Mouse (Mus musculus) adrenal gland, adult 2 months (tissue): ENCODE measurements around the gene Gpr50. TPM values are rescaled to one million over a fixed set of nuclear protein-coding genes. Genes with fewer than 3 reads are reported as not detected.

Source experiments
- DNase-seq: peaks from one replicate; pipeline ENCODE4 v3.0.0; 2021
- long read RNA-seq: library from polyadenylated mRNA; stranded (forward); transcript quantifications from one replicate; pipeline ENCODE4 v2.0.0, GENCODE M21; 2021
- polyA plus RNA-seq: library from polyadenylated mRNA; depleted of rRNA; stranded (reverse); fragments of >200 nt; gene quantifications from 2 replicates; pipeline ENCODE4 v1.2.3, GENCODE M21; 2012; rRNA removed
- total RNA-seq, 2 experiments: library from RNA; stranded (reverse); gene quantifications; 2 replicates each; pipeline ENCODE4 v1.2.3; 2021

The Gpr50 gene
- total RNA-seq, result not detected
- not detected in 2 replicates for polyA plus RNA-seq
- long read RNA-seq, result 0 reads

- DNase-seq, result no peak
Measured at GRCm38 (mm10) chrX:71663374-71663773, at the start of gene Gpr50. Gene Gpr50 (plus strand): TSS chrX:71663667.

- DNase-seq, result no peak
Measured at GRCm38 (mm10) chrX:71622286-71622685, 41.2 kb upstream of the Gpr50 start.

GRCm38 (mm10) chrX:71623843-71624242, 39.6 kb upstream of the Gpr50 start:
- DNase-seq, result peak; percentile 50

GRCm38 (mm10) chrX:71628306-71628705, 35.2 kb upstream of the Gpr50 start:
- DNase-seq, result peak; percentile 18

- DNase-seq, result no peak
Measured at GRCm38 (mm10) chrX:71630709-71631108, 32.8 kb upstream of the Gpr50 start.

GRCm38 (mm10) chrX:71631130-71631529, 32.3 kb upstream of the Gpr50 start:
- no peak for DNase-seq

- peak; percentile 33 for DNase-seq
Measured at GRCm38 (mm10) chrX:71647958-71648357, 15.5 kb upstream of the Gpr50 start.

- DNase-seq, result no peak
Measured at GRCm38 (mm10) chrX:71648434-71648833, 15.0 kb upstream of the Gpr50 start.

- DNase-seq, result peak; percentile 33
Measured at GRCm38 (mm10) chrX:71648848-71649454, 14.5 kb upstream of the Gpr50 start.

GRCm38 (mm10) chrX:71649993-71650392, 13.5 kb upstream of the Gpr50 start:
- DNase-seq, result no peak

GRCm38 (mm10) chrX:71661794-71662193, 1.7 kb upstream of the Gpr50 start:
- no peak for DNase-seq

- DNase-seq, result no peak
Measured at GRCm38 (mm10) chrX:71663871-71664687, 612 bp downstream of the Gpr50 start.

GRCm38 (mm10) chrX:71664688-71665026, 1.2 kb downstream of the Gpr50 start:
- no peak for DNase-seq

GRCm38 (mm10) chrX:71670254-71670653, 6.8 kb downstream of the Gpr50 start:
- no peak for DNase-seq

- DNase-seq, result no peak
Measured at GRCm38 (mm10) chrX:71700817-71701469, 37.5 kb downstream of the Gpr50 start.

Other genes with a start within 250 kb of the Gpr50 start
- 100 to 1,000 TPM in 1 of 2 experiments, 10 to 100 TPM in 1; 78.0 to 110 TPM for gene Cd99l2, start 170.8 kb upstream of the Gpr50 start, total RNA-seq
- gene Cd99l2, start 170.8 kb upstream of the Gpr50 start, polyA plus RNA-seq, result 18.7 and 21.4 TPM in 2 replicates
- gene Hmgb3, start 107.7 kb upstream of the Gpr50 start, total RNA-seq, result 100 to 1,000 TPM; 187 to 204 TPM
- gene Hmgb3, start 107.7 kb upstream of the Gpr50 start, polyA plus RNA-seq, result 94.7 and 142 TPM in 2 replicates
- gene Vma21, start 152.3 kb downstream of the Gpr50 start, total RNA-seq, result 10 to 100 TPM; 33.0 to 55.6 TPM
- gene Vma21, start 152.3 kb downstream of the Gpr50 start, polyA plus RNA-seq, result 3.7 and 4.3 TPM in 2 replicates